Mouse (Mus musculus) left cerebral cortex, adult 11 months (tissue): ENCODE data around the gene Abhd15.

Experiments used
- DNase-seq: peaks from one replicate; pipeline ENCODE4 v3.0.0; 2022; ENCODE audit warnings: low spot score

The Abhd15 gene

DNA sequence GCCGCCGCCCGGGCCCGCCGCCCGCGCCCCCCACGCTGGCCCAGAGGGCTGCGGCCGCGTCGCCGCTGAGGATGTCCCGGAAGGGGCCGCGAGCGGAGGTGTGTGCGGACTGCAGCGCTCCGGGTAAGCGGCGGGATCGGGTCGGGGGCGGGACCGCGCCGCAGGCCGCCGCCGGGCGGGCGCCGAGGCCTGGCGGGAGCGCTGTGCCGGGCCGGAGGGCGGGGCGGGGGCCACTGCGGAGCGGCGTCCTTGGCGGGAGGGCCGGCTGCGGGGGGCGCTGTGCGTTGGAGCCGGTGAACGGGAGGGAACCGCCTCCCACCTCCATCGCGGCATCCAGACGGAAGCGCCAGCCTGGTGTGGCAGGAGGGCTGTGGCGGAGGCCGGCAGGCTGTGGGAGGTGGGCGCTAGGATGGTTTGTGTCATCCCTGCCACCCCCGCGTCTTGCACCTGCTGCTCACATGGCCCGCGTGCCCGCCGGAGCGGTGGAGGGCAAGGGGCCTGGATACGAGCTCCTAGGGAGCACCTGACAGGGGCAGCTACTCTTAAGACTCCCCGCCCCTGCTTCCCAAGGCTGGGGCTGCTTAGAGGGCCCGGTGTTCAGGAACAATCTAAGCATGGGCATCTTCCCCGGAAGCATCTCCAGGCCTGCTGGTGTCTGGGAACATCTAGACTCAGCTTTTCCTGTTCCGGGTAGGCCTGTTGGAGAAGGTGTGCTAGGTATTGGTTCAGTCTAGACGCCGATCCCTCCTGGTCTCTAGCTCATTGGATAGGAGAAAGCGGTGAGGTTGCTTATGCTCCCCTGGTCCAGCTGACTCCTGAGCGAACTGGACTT lies 21.2 kb upstream of the Abhd15 start, which contains the start of gene Git1:
Git1 (plus strand) TSS at position 51 of the 832 bp plus-strand sequence.
- DNase-seq, result no peak

DNA sequence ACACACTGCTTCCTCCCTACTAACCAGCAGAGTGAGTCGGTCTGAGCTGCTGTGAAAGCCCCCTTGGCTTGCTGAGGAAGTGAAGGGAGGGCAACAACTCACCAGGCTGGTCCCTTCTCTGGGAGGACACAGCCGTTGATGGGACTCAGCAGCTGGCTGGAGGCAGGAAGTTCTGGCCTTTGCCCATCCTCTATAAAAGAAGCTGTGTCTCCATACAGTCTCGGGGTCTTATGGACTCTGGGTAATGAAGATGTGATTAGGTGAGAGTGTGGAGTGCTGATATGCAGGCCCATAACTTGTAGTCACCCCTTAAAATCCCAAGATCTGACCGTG lies 20.6 kb upstream of the Abhd15 start:
- no peak for DNase-seq

GRCm38 (mm10) chr11:77494782-77495181 lies 20.1 kb upstream of the Abhd15 start:
- no peak for DNase-seq

DNA sequence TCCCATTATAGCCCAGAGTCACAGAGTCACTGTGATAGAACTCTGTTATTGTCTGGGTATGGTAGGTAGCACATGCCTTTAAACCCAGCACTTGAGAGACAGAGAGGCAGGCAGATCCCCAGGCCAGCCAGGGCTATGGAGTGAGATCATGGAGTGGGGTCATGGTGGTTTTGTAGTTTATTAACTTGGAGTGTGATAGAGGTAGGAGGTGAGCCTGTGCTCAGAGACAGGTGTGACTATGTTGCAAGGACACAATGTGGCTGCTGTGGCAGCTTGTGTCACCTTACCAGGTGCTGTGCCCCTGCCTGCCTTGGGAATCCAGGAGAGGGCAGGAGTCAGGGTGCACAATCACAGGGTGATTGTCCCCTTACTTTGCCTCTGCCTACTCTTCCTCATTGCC lies 19.4 kb upstream of the Abhd15 start:
- DNase-seq, result no peak

DNA sequence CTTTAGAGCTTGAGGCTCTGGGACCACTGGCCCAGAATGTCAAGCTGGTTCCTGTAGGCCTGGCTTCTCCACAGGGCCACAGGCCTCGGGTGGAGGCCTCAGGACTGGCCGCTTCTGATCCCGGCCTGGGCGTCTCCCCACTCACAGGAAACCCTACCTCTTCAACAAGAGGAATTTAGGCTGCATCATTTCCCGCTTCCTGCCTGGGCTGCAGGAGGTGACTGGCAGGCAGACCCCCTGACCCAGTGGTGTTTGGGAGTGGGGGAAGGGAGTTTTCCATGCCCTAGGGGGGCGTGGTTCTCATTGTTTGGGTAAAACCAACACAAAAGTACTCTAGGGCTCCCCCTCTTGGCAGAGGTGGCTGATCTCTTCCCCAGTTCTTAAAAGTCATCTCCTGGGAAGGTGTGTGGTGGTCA lies 17.6 kb upstream of the Abhd15 start:
- DNase-seq, result no peak

DNA sequence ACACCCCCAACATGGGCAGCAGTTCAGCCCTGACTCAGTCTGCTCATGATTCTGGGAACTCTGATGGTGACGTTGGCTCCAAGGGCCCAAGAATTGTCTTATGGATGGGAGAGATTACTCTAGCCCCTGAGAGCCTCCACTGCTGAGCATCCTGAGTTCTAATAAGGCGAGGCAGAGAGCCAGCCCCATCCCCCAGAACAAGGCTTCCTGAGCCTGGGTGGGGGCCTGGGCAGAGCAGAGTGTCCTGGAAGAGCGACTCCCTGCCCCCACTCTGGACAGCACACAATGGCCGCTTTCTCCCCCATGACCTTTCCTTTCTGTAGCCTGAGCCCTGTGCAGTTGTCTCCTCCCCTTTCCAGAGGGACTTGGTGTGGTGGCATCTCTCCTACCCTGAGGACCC lies 17.1 kb upstream of the Abhd15 start:
- DNase-seq, result no peak

- DNase-seq, result no peak
Observed at GRCm38 (mm10) chr11:77498261-77499139, 16.4 kb upstream of the Abhd15 start.

- no peak for DNase-seq
Observed at GRCm38 (mm10) chr11:77499354-77499753, 15.6 kb upstream of the Abhd15 start.

DNA sequence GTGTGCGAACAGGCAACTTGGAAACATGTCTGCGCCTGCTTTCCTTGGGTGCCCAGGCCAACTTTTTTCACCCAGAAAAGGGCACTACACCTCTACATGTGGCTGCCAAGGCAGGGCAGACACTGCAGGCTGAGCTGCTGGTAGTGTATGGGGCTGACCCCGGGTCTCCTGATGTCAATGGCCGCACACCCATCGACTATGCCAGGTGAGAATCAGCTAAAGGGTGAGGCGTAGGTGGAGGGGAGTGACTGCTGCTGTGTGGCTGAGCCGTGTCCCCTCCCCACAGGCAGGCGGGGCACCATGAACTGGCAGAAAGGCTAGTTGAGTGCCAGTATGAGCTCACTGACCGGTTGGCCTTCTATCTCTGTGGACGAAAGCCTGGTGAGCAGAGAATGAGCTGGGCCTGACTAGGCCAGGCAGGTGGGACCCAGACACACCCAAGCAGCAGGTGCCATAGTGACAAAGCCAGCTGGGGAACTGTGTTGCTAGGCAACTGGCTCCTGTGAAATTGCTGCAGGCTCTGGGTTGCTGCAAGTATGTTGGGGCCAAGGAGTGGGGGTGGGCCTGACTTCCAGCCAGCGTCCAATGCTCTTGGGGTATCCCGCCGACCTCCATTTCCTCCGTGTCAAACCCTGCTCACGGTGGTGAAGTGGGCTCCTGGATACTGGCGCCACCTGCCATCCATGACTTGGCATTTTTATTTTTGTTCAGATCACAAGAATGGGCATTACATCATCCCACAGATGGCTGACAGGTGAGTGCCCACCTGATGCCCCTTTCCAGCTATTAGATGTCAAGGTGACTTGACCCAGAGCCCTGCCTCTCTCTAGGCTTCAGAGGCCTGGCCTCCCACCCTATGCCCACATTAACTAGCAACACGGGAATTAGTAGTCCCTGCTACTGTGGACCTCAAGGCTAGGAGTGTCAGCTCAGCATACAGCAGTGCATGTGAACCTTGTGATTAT lies 14.3 kb upstream of the Abhd15 start:
- no peak for DNase-seq

DNA sequence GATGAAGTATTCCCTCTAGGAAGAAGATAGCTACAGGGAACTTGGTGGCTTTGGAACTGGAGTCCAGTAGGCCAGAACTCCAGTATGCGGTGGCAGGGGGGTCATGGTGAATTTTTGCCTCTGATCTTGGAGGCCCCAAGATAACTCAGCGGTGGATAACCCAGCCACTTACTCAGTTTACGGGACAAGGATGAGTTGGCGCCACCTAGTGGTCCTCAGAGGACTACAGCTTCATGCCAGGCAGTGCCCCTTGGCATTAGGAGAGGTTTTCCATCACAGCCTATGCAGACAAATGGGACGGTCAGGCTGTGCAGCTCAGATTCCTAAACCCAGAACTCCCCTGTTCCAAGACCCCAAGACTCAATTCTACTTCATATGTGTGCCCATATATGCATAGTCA lies 13.5 kb upstream of the Abhd15 start:
- no peak for DNase-seq

DNA sequence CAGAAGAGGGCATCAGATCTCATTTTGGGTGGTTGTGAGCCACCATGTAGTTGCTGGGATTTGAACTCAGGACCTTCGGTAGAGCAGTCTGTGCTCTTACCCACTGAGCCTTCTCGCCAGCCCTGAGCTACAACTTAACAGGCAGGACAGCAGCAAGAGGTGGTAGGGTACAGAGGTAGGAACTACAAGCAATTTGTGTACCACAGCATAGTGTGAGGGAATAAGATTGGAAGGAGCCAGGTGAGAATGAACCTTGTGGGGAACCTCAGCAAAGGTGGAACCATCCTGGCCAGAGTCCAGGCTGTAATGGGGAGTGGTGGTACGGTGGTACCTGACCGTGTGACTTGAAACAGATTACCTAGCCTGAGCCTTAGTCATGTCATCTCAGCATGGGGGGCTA lies 12.9 kb upstream of the Abhd15 start:
- no peak for DNase-seq

GRCm38 (mm10) chr11:77502481-77502880 lies 12.4 kb upstream of the Abhd15 start:
- no peak for DNase-seq

DNA sequence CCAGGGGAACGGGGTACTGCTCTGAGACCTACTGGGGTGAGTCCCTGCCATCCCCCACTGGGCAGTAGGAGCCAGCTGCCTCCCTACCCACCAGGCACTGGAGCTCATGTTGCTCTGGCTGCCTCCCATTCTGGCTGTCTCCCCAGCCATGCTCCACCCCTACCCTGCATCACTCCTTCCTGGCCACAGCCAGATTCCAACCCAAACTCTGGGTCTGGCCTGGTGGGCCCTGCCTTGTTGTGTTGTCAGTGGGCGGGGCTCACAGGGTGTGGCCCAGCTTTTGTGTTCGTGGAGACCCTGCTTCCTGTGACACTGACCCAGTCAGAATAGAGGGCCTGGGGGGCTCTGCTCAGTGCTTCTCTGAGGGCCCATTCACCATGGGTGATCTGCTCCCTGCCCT lies 11.4 kb upstream of the Abhd15 start:
- no peak for DNase-seq

- no peak for DNase-seq
Observed at GRCm38 (mm10) chr11:77504377-77504776, 10.5 kb upstream of the Abhd15 start.

DNA sequence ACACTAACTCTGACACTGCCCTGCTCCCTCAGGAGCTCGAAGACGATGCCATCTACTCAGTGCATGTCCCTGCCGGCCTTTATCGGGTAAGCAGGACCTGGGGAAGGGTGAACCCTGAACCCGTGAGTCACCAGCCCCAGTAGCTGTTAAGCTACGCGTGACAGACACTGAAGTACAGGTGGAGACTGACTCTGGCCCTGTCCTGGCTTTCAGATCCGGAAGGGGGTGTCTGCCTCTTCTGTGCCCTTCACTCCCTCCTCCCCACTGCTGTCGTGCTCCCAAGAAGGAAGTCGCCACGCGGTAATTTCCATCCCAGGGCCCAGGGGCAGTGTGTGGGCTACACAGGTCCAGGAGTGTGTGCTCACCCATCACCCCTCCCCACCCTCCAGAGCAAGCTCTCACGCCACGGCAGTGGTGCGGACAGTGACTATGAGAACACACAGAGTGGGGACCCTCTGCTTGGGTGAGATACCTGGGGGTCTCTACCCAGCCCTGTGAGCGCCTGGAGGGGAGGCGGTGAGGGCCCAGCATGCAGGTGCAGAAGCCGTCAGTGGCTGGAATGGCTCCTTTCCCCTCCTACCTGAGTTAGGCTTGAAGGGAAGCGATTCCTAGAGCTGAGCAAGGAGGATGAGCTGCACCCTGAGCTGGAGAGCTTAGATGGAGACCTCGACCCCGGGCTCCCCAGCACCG lies 9.5 kb upstream of the Abhd15 start:
- no peak for DNase-seq

DNA sequence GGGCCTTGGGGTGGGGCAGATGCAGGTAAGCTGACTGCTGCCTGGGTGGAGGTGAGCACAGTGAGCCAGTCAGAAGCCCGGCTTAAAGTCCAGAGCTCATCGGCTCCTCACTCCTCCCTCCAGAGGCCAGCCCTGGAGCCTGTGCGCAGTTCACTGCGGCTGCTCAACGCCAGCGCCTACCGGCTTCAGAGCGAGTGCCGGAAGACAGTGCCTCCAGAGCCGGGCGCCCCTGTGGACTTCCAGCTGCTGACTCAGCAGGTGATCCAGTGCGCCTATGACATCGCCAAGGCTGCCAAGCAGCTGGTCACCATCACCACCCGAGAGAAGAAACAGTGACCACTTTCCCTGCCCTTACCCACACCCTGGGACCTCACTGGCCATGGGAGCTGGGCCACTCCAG lies 8.6 kb upstream of the Abhd15 start:
- no peak for DNase-seq

DNA sequence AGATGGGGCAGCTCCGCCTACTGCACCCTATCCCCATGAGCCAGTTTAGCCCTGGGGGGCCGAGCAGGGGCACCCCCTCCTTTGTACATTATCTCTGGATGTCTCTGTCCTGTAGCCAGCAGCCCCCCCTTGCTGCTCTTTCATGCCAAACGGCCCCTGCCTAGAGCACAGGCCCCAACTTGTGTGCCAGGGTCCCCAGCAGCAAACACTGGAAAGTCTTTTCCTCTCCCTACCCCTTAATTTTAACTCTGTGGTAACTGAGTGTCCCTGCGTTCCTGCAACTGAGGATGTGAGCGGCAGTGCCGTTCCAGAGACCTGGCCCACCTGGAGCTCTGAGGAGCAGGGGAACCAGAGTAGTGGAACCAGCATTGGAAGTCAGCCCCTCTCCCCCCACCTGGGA lies 8.0 kb upstream of the Abhd15 start:
- DNase-seq, result no peak

GRCm38 (mm10) chr11:77507426-77507825 lies 7.5 kb upstream of the Abhd15 start:
- no peak for DNase-seq

DNA sequence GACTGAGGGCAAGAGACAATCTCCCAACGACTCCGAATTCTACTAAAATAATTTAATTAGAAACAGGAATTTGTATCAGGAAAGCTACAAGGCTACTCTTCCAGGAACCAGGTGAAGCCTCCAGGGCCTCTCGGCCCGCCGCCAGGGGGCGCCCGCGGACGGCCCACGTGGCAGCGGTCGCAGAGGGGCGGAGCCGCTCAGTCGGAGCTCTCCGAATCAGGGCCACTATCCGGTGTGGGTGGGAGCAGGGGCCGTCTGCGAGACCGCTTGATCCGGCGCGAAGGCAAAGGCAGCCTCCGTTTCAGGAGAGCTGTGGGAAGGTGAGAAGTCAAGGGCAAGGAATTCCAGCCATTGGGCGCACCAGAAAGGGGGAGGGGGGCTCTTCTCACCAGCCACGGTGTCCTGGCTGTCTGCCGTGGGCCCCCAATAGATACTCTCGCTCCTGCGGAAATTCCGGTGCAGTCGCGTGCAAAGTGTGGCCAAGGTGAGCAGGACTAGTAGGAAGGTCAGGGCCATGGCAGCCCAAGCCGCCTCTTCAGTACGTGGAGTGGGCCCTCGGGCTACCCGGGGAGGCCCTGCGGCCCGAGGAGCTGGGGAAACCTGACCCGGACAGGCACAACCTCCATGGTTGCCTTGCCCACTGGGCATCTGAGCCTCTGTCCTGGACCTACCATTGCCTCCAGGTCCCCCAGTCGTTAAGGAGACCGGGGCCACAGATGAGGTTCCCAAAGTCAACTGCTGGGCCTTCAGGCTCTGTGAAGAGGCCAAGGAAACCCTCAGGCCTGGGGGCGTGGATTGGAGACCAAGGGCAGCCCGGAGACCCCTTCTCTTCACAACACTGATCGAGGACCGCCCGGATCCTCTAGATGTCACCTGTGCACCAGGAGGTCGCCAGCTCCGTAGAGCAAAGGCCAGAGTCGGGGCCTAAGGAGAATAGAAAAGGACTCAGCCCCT lies 6.6 kb upstream of the Abhd15 start:
- no peak for DNase-seq

DNA sequence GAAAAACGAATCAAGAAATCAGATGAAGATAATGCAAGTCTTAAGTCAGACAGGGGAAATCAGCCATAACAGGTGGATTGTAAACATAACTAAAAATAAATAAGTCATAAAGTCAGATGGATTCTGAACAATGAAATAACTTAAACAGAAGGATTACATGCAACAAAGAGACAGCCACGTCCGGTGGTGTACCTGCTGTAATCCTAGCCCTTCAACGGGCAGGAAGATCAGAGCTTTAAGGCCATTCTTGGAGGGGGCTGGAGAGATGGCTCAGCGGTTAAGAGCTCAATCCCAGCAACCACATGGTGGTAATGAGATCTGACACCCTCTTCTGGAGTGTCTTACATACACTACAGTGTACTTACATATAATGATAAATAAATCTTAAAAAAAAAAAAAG lies 3.6 kb upstream of the Abhd15 start:
- DNase-seq, result no peak
